Mouse (Mus musculus) CD4-positive naive resting alpha-beta T cell, adult 57 days (primary cell): ENCODE measurements around the gene 1700028P14Rik. TPM values are rescaled to one million over a fixed set of nuclear protein-coding genes. Genes with fewer than 3 reads are reported as not detected.

ENCODE experiments used
- total RNA-seq: library from RNA; stranded (reverse); gene quantifications from one replicate; pipeline ENCODE4 v1.2.4, GENCODE M21; 2023

The 1700028P14Rik gene
- total RNA-seq, result not detected

GRCm38 (mm10) chr19:23652644-23653043 lies at the start of gene 1700028P14Rik:
Gene 1700028P14Rik, minus strand, starts transcription at chr19:23652812.

GRCm38 (mm10) chr19:23687296-23688021 lies 34.8 kb upstream of the 1700028P14Rik start, which contains the start of gene Ptar1:
Gene Ptar1, plus strand, starts transcription at chr19:23687429.

Other genes with a start within 250 kb of the 1700028P14Rik start
- not detected for gene Mamdc2, start 204.4 kb downstream of the 1700028P14Rik start, total RNA-seq
- 35.9 TPM for gene Ptar1, start 34.6 kb upstream of the 1700028P14Rik start, total RNA-seq
- gene Apba1, start 106.1 kb upstream of the 1700028P14Rik start, total RNA-seq, result 0.12 TPM